Mouse (Mus musculus): ENCODE measurements around the gene B4galt4. TPM values are rescaled to one million over a fixed set of nuclear protein-coding genes. Genes with fewer than 3 reads are reported as not detected.

B4galt4 gene
- polyA plus RNA-seq, 1 experiment = 0.72 TPM

GRCm38 (mm10) chr16:38729610-38730288 lies 12.3 kb upstream of the B4galt4 start:
- no peaks in the 10 kb centered on the region; the same call in 1 of the 2 replicates for H3K4me1 ChIP-seq (ENCODE audit: control insufficient read depth, insufficient read depth, low read length)
- no peak overlapping the region for H3K27ac ChIP-seq (ENCODE audit: control insufficient read depth, insufficient read depth, low read depth, low read length)
- TF ChIP-seq CTCF (IDR thresholded peaks at IDR 0.05; ENCODE audit: control insufficient read depth, insufficient read depth, insufficient replicate concordance, low read depth, low read length) = no peak
- TF ChIP-seq POLR2A (IDR thresholded peaks at IDR 0.05; ENCODE audit: control insufficient read depth, low read depth, low read length) = no peak
- H3K4me3 ChIP-seq (ENCODE audit: control insufficient read depth, low read depth, low read length) = no peak overlapping the region
- no peaks in the 10 kb centered on the region for H3K36me3 ChIP-seq (ENCODE audit: control insufficient read depth, insufficient read depth, low read length)
- H3K27me3 ChIP-seq (ENCODE audit: control insufficient read depth, insufficient read depth, low read length) = no peaks in the 10 kb centered on the region

GRCm38 (mm10) chr16:38730921-38731320 lies 11.1 kb upstream of the B4galt4 start:
- Histone ChIP-seq H3K27ac (ENCODE audit: control insufficient read depth, insufficient read depth, low read depth, low read length) (no peak overlapping the region), H3K4me3 (ENCODE audit: control insufficient read depth, low read depth, low read length) (no peak overlapping the region), H3K27me3 (ENCODE audit: control insufficient read depth, insufficient read depth, low read length) (no peaks in the 10 kb centered on the region), H3K36me3 (ENCODE audit: control insufficient read depth, insufficient read depth, low read length) (no peaks in the 10 kb centered on the region), H3K4me1 (ENCODE audit: control insufficient read depth, insufficient read depth, low read length) (no peaks in the 10 kb centered on the region)
- TF ChIP-seq CTCF (IDR thresholded peaks at IDR 0.05; ENCODE audit: control insufficient read depth, insufficient read depth, insufficient replicate concordance, low read depth, low read length) (no peak), POLR2A (IDR thresholded peaks at IDR 0.05; ENCODE audit: control insufficient read depth, low read depth, low read length) (no peak)

GRCm38 (mm10) chr16:38741204-38741903 lies 710 bp upstream of the B4galt4 start:
- TF ChIP-seq POLR2A (IDR thresholded peaks at IDR 0.05; ENCODE audit: control insufficient read depth, low read depth, low read length) = no peak
- no peak for TF ChIP-seq CTCF (IDR thresholded peaks at IDR 0.05; ENCODE audit: control insufficient read depth, insufficient read depth, insufficient replicate concordance, low read depth, low read length)
- Histone ChIP-seq H3K36me3 (ENCODE audit: control insufficient read depth, insufficient read depth, low read length) (no peaks in the 10 kb centered on the region), H3K27me3 (ENCODE audit: control insufficient read depth, insufficient read depth, low read length) (no peaks in the 10 kb centered on the region), H3K4me1 (ENCODE audit: control insufficient read depth, insufficient read depth, low read length) (peaks cover 7% of the 10 kb centered on the region; the same call in 1 of the 2 replicates), H3K27ac (ENCODE audit: control insufficient read depth, insufficient read depth, low read depth, low read length) (no peak overlapping the region), H3K4me3 (ENCODE audit: control insufficient read depth, low read depth, low read length) (no peak overlapping the region)

GRCm38 (mm10) chr16:38742659-38743131 lies 631 bp downstream of the B4galt4 start:
- no peak for TF ChIP-seq CTCF (IDR thresholded peaks at IDR 0.05; ENCODE audit: control insufficient read depth, insufficient read depth, insufficient replicate concordance, low read depth, low read length)
- no peak for TF ChIP-seq POLR2A (IDR thresholded peaks at IDR 0.05; ENCODE audit: control insufficient read depth, low read depth, low read length)
- Histone ChIP-seq H3K27me3 (ENCODE audit: control insufficient read depth, insufficient read depth, low read length) (no peaks in the 10 kb centered on the region), H3K36me3 (ENCODE audit: control insufficient read depth, insufficient read depth, low read length) (no peaks in the 10 kb centered on the region), H3K4me3 (ENCODE audit: control insufficient read depth, low read depth, low read length) (peak overlapping the region; percentile 81), H3K27ac (ENCODE audit: control insufficient read depth, insufficient read depth, low read depth, low read length) (no peak overlapping the region), H3K4me1 (ENCODE audit: control insufficient read depth, insufficient read depth, low read length) (peaks cover 7% of the 10 kb centered on the region; the same call in 1 of the 2 replicates)

GRCm38 (mm10) chr16:38743941-38744673 lies 2.0 kb downstream of the B4galt4 start:
- Histone ChIP-seq H3K4me3 (ENCODE audit: control insufficient read depth, low read depth, low read length) (no peak overlapping the region), H3K27me3 (ENCODE audit: control insufficient read depth, insufficient read depth, low read length) (no peaks in the 10 kb centered on the region), H3K36me3 (ENCODE audit: control insufficient read depth, insufficient read depth, low read length) (no peaks in the 10 kb centered on the region), H3K4me1 (ENCODE audit: control insufficient read depth, insufficient read depth, low read length) (peaks cover 7% of the 10 kb centered on the region; the same call in 1 of the 2 replicates), H3K27ac (ENCODE audit: control insufficient read depth, insufficient read depth, low read depth, low read length) (no peak overlapping the region)
- TF ChIP-seq POLR2A (IDR thresholded peaks at IDR 0.05; ENCODE audit: control insufficient read depth, low read depth, low read length) (no peak), CTCF (IDR thresholded peaks at IDR 0.05; ENCODE audit: control insufficient read depth, insufficient read depth, insufficient replicate concordance, low read depth, low read length) (no peak)

GRCm38 (mm10) chr16:38750803-38751202 lies 8.7 kb downstream of the B4galt4 start:
- no peak overlapping the region for H3K27ac ChIP-seq (ENCODE audit: control insufficient read depth, insufficient read depth, low read depth, low read length)
- no peaks in the 10 kb centered on the region for H3K36me3 ChIP-seq (ENCODE audit: control insufficient read depth, insufficient read depth, low read length)
- H3K27me3 ChIP-seq (ENCODE audit: control insufficient read depth, insufficient read depth, low read length) = no peaks in the 10 kb centered on the region
- H3K4me3 ChIP-seq (ENCODE audit: control insufficient read depth, low read depth, low read length) = no peak overlapping the region
- no peaks in the 10 kb centered on the region; the same call in 1 of the 2 replicates for H3K4me1 ChIP-seq (ENCODE audit: control insufficient read depth, insufficient read depth, low read length)
- TF ChIP-seq CTCF (IDR thresholded peaks at IDR 0.05; ENCODE audit: control insufficient read depth, insufficient read depth, insufficient replicate concordance, low read depth, low read length) (no peak), POLR2A (IDR thresholded peaks at IDR 0.05; ENCODE audit: control insufficient read depth, low read depth, low read length) (no peak)

GRCm38 (mm10) chr16:38753631-38754030 lies 11.6 kb downstream of the B4galt4 start:
- H3K4me1 ChIP-seq (ENCODE audit: control insufficient read depth, insufficient read depth, low read length) = no peaks in the 10 kb centered on the region; the same call in 1 of the 2 replicates
- H3K27me3 ChIP-seq (ENCODE audit: control insufficient read depth, insufficient read depth, low read length) = no peaks in the 10 kb centered on the region
- H3K27ac ChIP-seq (ENCODE audit: control insufficient read depth, insufficient read depth, low read depth, low read length) = no peak overlapping the region
- no peak overlapping the region for H3K4me3 ChIP-seq (ENCODE audit: control insufficient read depth, low read depth, low read length)
- H3K36me3 ChIP-seq (ENCODE audit: control insufficient read depth, insufficient read depth, low read length) = no peaks in the 10 kb centered on the region
- TF ChIP-seq POLR2A (IDR thresholded peaks at IDR 0.05; ENCODE audit: control insufficient read depth, low read depth, low read length) (no peak), CTCF (IDR thresholded peaks at IDR 0.05; ENCODE audit: control insufficient read depth, insufficient read depth, insufficient replicate concordance, low read depth, low read length) (no peak)
